Mouse (Mus musculus) thymus, postnatal 36 days (tissue): Measurements from ENCODE around the gene Atp1a3.

Source experiments
- DNase-seq, 2 experiments: peaks; one replicate each; pipeline ENCODE4 v3.0.0; 2022; ENCODE audit warnings: mixed read lengths in 2 of 2

The Atp1a3 gene

DNA sequence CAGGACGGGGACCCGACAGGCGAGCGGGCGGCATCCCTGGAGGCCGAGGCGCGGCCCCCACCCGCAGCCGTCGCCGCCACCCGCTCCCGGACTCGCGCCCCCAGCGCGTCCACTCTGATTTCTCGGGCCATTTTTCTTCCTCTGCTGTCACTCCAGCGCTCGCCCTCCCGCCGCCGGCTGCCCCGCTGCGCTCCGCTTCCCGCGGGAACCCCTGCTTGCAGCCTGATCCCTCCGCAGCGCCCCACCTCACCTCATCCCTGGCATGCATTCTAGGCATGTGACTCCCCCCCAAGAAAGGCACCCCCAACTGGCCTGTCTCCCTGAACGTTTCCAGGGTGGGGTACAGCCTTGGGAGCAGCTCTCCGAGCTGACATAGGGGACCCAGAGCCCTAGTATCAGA lies 50.5 kb downstream of the Atp1a3 start:
- peak in 1 of 2 experiments; percentile 20 for DNase-seq

DNA sequence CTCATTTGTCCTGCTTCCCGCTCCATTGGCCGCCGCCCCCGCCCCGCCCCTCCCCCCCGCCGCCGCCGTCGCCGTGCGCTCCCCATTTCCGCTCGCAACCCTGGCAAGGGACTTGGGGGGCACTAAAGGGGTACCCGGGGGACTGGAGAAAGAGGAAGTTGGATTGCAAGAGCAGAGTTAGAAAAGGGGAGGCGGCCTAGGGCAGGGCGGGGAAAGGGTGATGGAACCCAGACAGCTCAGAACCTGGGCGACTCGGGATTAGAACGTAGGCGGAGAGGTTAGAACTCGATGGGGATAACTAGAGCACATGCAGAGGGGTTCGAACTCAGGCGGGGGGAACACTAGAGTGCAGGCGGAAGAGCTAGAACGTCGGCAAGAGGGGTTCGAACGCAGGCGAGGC lies 51.3 kb downstream of the Atp1a3 start:
- peak; percentile 55 to 77 for DNase-seq

GRCm38 (mm10) chr7:24953966-24954365 lies 51.8 kb downstream of the Atp1a3 start:
- DNase-seq = no peak

DNA sequence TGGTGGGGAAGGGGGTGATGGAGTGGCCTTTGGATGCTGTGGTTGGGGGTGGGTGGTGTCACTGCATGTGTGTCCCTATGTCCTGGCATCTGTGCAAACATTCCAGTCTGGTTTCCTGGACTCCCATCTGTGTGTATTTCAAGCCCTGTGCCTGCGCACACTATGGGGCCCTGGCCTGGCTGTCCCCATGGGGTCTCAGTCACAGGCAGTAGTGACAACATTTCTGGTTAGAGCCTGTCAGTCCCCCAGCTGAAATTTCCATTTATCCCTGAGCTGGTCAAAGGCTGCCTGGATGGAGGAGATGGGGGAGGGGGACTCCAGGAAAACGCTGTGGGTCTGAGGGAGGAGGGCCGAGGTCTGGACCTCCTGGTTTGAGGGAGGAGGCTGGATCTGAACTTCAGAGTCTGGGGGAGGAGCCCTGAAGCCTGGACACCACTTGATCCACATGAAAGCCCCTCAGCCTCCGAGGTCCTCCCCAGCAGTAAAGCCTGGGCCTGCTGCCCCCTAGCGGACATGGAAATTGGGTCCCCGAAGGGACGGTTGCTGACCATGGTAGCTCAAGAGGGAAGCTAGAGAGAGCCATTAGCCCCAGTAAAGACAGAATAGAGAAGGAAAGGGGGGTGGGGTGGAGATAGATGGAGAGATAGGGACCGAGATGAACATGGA lies 55.7 kb downstream of the Atp1a3 start:
- DNase-seq = peak; percentile 75 to 81

GRCm38 (mm10) chr7:24948774-24949173 lies 57.0 kb downstream of the Atp1a3 start:
- no peak for DNase-seq

GRCm38 (mm10) chr7:24947316-24948048 lies 58.3 kb downstream of the Atp1a3 start:
- DNase-seq = no peak

- DNase-seq = peak in 1 of 2 experiments; percentile 19
Measured at GRCm38 (mm10) chr7:24944257-24944950, 61.4 kb downstream of the Atp1a3 start, which contains the start of gene Gm4881. Gene Gm4881, minus strand, starts transcription at chr7:24944494.

DNA sequence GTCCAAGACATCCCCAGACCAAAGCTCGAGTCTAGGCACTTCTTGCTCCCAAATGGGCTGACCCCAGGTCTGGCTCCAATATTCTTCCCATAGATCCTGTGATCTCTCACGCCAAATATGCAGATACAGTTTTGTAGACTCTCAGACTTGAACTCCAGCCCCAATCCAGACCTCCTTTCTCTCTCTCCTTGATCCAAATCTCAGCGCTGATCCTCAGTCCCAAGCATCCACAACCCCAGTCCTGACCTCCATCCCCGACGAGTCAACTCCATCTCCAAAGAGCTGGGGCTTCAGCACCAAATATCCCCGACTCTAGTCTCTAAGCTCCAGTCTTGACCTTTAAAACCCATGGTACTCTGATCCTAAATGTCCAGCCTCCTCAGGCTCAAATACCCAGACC lies 62.1 kb downstream of the Atp1a3 start:
- no peak for DNase-seq

GRCm38 (mm10) chr7:24931651-24932050 lies 74.1 kb downstream of the Atp1a3 start:
- no peak for DNase-seq

GRCm38 (mm10) chr7:24930475-24930874 lies 75.3 kb downstream of the Atp1a3 start:
- DNase-seq = no peak
